Mouse (Mus musculus) bone marrow, adult 2 months (tissue): Measurements from ENCODE around the gene Car6. TPM values are rescaled to one million over a fixed set of nuclear protein-coding genes. Genes with fewer than 3 reads are reported as not detected.

ENCODE experiments used
- H3K27ac ChIP-seq: fragments of 200-500 bp; 2 replicates; pipeline ENCODE4 v1.5.1; 2012; ENCODE audit warnings: low read depth, mild to moderate bottlenecking, control low read depth, inconsistent platforms, low read length; ENCODE audit not compliant: control insufficient read depth, poor library complexity, insufficient read depth
- H3K4me1 ChIP-seq: fragments of 200-500 bp; 2 replicates; pipeline ENCODE4 v1.6.1; 2011; ENCODE audit warnings: low read length; ENCODE audit not compliant: control insufficient read depth, insufficient read depth
- H3K4me3 ChIP-seq: fragments of 200-500 bp; replicated peaks from 2 replicates; pipeline ENCODE3; 2011; ENCODE audit warnings: mild to moderate bottlenecking, low read depth, low read length, control low read depth; ENCODE audit not compliant: control insufficient read depth
- CTCF ChIP-seq: fragments of 200-500 bp; IDR thresholded peaks from 2 replicates; pipeline ENCODE4 v1.5.1; 2011; ENCODE audit warnings: low read length, control low read depth; ENCODE audit not compliant: control insufficient read depth, insufficient read depth
- POLR2A ChIP-seq: fragments of 200-500 bp; IDR thresholded peaks from 2 replicates; pipeline ENCODE4 v1.6.1; 2011; ENCODE audit warnings: low read depth, mild to moderate bottlenecking, control low read depth, low read length, borderline replicate concordance; ENCODE audit not compliant: control insufficient read depth
- WGBS: fragments of 180-500 bp; shearing (Covaris S2); methylation state at CpG from one replicate; pipeline ENCODE4 v1.1.7; 2018; 5-methylcytosine and 5-hydroxymethylcytosine counted together
- polyA plus RNA-seq: library from polyadenylated mRNA; stranded (reverse); fragments of >200 nt; gene quantifications from 2 replicates; pipeline ENCODE4 v1.2.4, GENCODE M21; 2011; ENCODE audit warnings: low replicate concordance; ENCODE audit not compliant: missing spikeins, insufficient read depth, insufficient read length

Gene Car6
- not detected in 2 replicates for polyA plus RNA-seq

- no peak within 1 kb of the TSS for H3K27ac ChIP-seq
- no peak within 1 kb of the TSS for H3K4me3 ChIP-seq
- peaks cover 5% of the 10 kb centered on the region; the same call in 1 of the 2 replicates for H3K4me1 ChIP-seq
- 88% methylated on average over 5 of the region's 5 CpGs for WGBS
- TF ChIP-seq CTCF = no peak
- no peak for TF ChIP-seq POLR2A
Measured at GRCm38 (mm10) chr4:150201232-150201631, at the start of gene Car6. Gene Car6, minus strand, starts transcription at chr4:150201332.

GRCm38 (mm10) chr4:150249731-150250270 is 48.7 kb upstream of the Car6 start:
- H3K27ac ChIP-seq = no peak overlapping the region
- WGBS = 70% methylated on average over 5 of the region's 5 CpGs
- H3K4me3 ChIP-seq = no peak overlapping the region
- TF ChIP-seq CTCF (no peak), POLR2A (no peak)
- H3K4me1 ChIP-seq = no peaks in the 10 kb centered on the region

GRCm38 (mm10) chr4:150248917-150249316 is 47.8 kb upstream of the Car6 start:
- Histone ChIP-seq H3K4me3 (no peak overlapping the region), H3K4me1 (no peaks in the 10 kb centered on the region), H3K27ac (no peak overlapping the region)
- WGBS = 94% methylated on average over 5 of the region's 5 CpGs
- TF ChIP-seq POLR2A (no peak), CTCF (no peak)

GRCm38 (mm10) chr4:150248009-150248408 is 46.9 kb upstream of the Car6 start:
- Histone ChIP-seq H3K4me1 (peaks cover 2% of the 10 kb centered on the region; the same call in 1 of the 2 replicates), H3K4me3 (no peak overlapping the region), H3K27ac (no peak overlapping the region)
- WGBS = 66% methylated on average over 5 of the region's 5 CpGs
- TF ChIP-seq POLR2A (no peak), CTCF (peak; percentile 99)

GRCm38 (mm10) chr4:150245876-150246275 is 44.7 kb upstream of the Car6 start:
- H3K4me3 ChIP-seq = no peak overlapping the region
- no peak overlapping the region for H3K27ac ChIP-seq
- H3K4me1 ChIP-seq = peaks cover 4% of the 10 kb centered on the region; the same call in 1 of the 2 replicates
- WGBS = 66% methylated on average over 2 of the region's 2 CpGs
- TF ChIP-seq POLR2A (no peak), CTCF (no peak)

GRCm38 (mm10) chr4:150242745-150243144 is 41.6 kb upstream of the Car6 start:
- no peak overlapping the region for H3K4me3 ChIP-seq
- H3K4me1 ChIP-seq = peaks cover 7% of the 10 kb centered on the region; the same call in 1 of the 2 replicates
- H3K27ac ChIP-seq = peak overlapping the region; percentile 71; the same call in 1 of the 2 replicates
- 18% methylated on average over 5 of the region's 5 CpGs for WGBS
- TF ChIP-seq CTCF = no peak
- TF ChIP-seq POLR2A = no peak

GRCm38 (mm10) chr4:150241708-150242107 is 40.6 kb upstream of the Car6 start:
- Histone ChIP-seq H3K4me1 (peaks cover 7% of the 10 kb centered on the region; the same call in 1 of the 2 replicates), H3K4me3 (no peak overlapping the region), H3K27ac (peak overlapping the region; percentile 13)
- WGBS = 63% methylated on average over 4 of the region's 4 CpGs
- no peak for TF ChIP-seq CTCF
- no peak for TF ChIP-seq POLR2A

- WGBS = 69% methylated on average over 1 of the region's 1 CpGs
- H3K4me3 ChIP-seq = no peak overlapping the region
- TF ChIP-seq CTCF (no peak), POLR2A (no peak)
- H3K4me1 ChIP-seq = peaks cover 7% of the 10 kb centered on the region; the same call in 1 of the 2 replicates
- H3K27ac ChIP-seq = peak overlapping the region; percentile 28
Measured at GRCm38 (mm10) chr4:150240381-150240886, 39.3 kb upstream of the Car6 start.
